In genomic region chr17:25507799-25508198, GRCm38 (mm10) we compare ENCODE assay signal across 9 mouse cellular contexts. TPM values are rescaled to one million over a fixed set of nuclear protein-coding genes. Genes with fewer than 3 reads are reported as not detected.
DNase-seq lines count a peak whose midpoint lies in the region; ATAC-seq and TF ChIP-seq lines count a peak whose summit lies in the region.
"Had no signal": no experiment of that assay in that cellular context is flagged by ENCODE, and none has a peak within 500 bp of the region (broad histone marks: within the 10 kb centered on the region; RNA-seq: fewer than 3 reads in every experiment).

No protein-coding gene starts in this region.

- DNase-seq in adrenal gland, adult 18-20 months (ENCODE audit: low spot score in 2 of 2) = peak; percentile 74 to 75
- DNase-seq in embryo, embryonic 11.5 days (ENCODE audit: low read depth, low spot score) = peak; percentile 48
- peak; percentile 67 to 70 for DNase-seq in heart, postnatal 36 days
- DNase-seq in layer of hippocampus, adult 8-10 months (ENCODE audit: low spot score in 2 of 2) = peak; percentile 41 to 73
- peak; percentile 73 for DNase-seq in lung, postnatal 14 days
- DNase-seq in right cerebral cortex, postnatal 10 days (ENCODE audit: low spot score in 2 of 2) = peak; percentile 67 to 80

- no peak overlapping the region for H3K4me3 ChIP-seq in E14TG2a.4 (replicated peaks; ENCODE audit: low read length)

- ATAC-seq in activated CD4-positive, CD25-positive, alpha-beta regulatory T cell, adult 4 months = no peak

- H3K27me3 ChIP-seq in E14TG2a.4 (ENCODE audit: insufficient read depth, low read length) = peaks cover 5% of the 10 kb centered on the region; the same call in 1 of the 2 replicates

- H3K4me1 ChIP-seq in E14TG2a.4 (replicated peaks; ENCODE audit: low read depth, low read length) = 0 out of 2 replicates have a peak, but pooled peaks cover 6% of the 10 kb centered on the region

- peak; percentile 52 for TF ChIP-seq CTCF in E14TG2a.4 (conservative IDR thresholded peaks at IDR 0.05; ENCODE audit: low read length)

- H3K9me3 ChIP-seq in E14TG2a.4 (ENCODE audit: low read length) = no peaks in the 10 kb centered on the region

- intact Hi-C loops in heart, postnatal 36 days (cut with DNase I) = loop anchor here (1.0 to 10.0 kb wide), 2 partner anchors 31 to 187 kb away; no protein-coding TSS in a partner anchor

- H3K36me3 ChIP-seq in E14TG2a.4 (ENCODE audit: insufficient read depth, low read length) = no peaks in the 10 kb centered on the region

RNA-seq across cellular contexts. Expression of gene Sstr5, which starts 10.7 kb away (rescaled TPM):
- 1 to 10 TPM; 2.1 to 2.4 TPM for total RNA-seq in adrenal gland, adult 18-20 months (2021)
- total RNA-seq in heart, postnatal 36 days (2021) = not detected
- total RNA-seq in layer of hippocampus, adult 8-10 months (2022) = under 1 TPM in 3 of 4 experiments, not detected in 1; 0.10 to 0.20 (median 0.18) TPM
- not detected for polyA plus RNA-seq in activated CD4-positive, CD25-positive, alpha-beta regulatory T cell, adult 4 months (2017; shearing (Covaris generic))
- polyA plus RNA-seq: liver, embryonic 16.5 days had no signal

RNA-seq across cellular contexts. Expression of gene Tekt4, which starts 53.4 kb away (rescaled TPM):
- not detected for total RNA-seq in adrenal gland, adult 18-20 months (2021)
- under 1 TPM in 1 of 2 experiments, not detected in 1; 0.47 TPM for total RNA-seq in heart, postnatal 36 days (2021)
- total RNA-seq in layer of hippocampus, adult 8-10 months (2022) = 1 to 10 TPM in 3 of 4 experiments, under 1 TPM in 1; 0.96 to 1.8 (median 1.2) TPM
- polyA plus RNA-seq in activated CD4-positive, CD25-positive, alpha-beta regulatory T cell, adult 4 months (2017; shearing (Covaris generic)) = not detected
